Mouse (Mus musculus) gastrocnemius, adult 18-20 months (tissue): ENCODE data around the gene Klk15. TPM values are rescaled to one million over a fixed set of nuclear protein-coding genes. Genes with fewer than 3 reads are reported as not detected.
"Not testable (repeated sequence)": the region's sequence is repeated elsewhere in the genome, so short reads cannot be mapped to it uniquely, and the experiment has no call there.

ENCODE experiments used
- DNase-seq: peaks from one replicate; pipeline ENCODE4 v3.0.0; 2021; ENCODE audit warnings: low spot score
- long read RNA-seq, 2 experiments: library from polyadenylated mRNA; stranded (forward); transcript quantifications; one replicate each; pipeline ENCODE4 v2.0.0; 2021
- total RNA-seq, 2 experiments: library from RNA; stranded (reverse); gene quantifications; 2 replicates each; pipeline ENCODE4 v1.2.3; 2021

Gene Klk15
- not detected for total RNA-seq
- long read RNA-seq, experiment 1 = 0 reads
- long read RNA-seq, experiment 2 = 0 reads

GRCm38 (mm10) chr7:43933440-43933839 is at the start of gene Klk15:
Klk15 (plus strand) TSS chr7:43933740.
- DNase-seq = no peak

- no peak for DNase-seq
These were observed 42.2 kb upstream of the Klk15 start for GRCm38 (mm10) chr7:43891365-43891764.

- no peak for DNase-seq
These were observed 41.8 kb upstream of the Klk15 start for GRCm38 (mm10) chr7:43891788-43892187.

DNA sequence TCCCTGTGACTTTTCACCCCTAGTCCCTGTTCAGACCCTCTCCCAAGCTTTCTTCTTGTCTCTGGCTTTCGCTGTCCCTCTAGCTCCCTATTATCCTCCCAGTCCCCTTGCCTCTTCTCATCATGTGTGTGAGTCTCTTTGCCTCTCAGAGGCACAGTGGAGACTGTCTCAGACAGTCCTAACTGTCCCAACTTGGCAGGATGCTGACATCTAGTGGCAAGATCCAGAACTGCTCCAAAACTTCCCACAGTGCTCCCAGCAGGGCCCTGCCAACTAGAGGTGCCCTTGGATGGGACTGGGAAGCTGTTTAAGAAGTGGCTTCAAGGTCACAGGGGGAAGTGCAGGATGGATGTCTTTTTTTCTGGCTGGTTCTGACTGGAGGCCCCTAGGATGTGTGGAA is 38.7 kb upstream of the Klk15 start:
- peak; percentile 81 for DNase-seq

DNA sequence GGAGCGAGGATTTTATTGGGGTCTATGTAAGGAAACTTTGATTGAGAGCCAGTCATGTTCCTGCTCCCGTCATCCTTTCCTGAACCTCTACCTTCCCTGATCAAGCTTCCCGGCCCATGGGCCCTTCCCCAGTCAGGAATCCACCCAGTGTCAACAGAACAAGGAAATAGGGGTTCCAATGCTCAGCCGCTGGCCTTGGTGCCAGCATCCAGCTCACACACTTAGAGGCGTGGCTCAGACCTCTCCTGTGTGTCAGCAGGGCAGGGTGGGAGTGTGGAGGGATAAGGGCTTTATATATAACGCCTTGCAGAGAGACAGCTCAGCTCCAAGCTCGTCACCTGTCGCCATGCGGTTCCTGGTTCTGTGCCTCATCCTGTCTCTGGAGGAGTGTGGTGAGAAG is 18.7 kb upstream of the Klk15 start:
- DNase-seq = no peak

DNA sequence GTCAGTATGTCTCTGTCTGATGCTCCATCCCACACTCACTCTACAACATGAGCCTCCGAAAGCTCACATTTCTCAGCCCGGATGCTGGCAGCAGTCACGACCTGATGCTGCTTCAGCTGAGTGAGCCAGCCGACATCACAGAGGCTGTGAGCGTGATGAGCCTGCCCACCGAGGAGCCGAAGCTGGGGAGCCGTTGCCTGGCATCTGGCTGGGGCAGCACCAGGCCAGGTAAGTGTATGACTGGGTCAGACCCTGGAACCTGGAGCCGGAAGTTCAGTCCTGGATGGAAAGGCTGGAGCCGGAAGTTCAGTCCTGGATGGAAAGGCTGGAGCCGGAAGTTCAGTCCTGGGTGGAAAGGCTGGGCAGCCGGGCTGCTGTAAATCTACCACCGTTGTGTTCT is 15.1 kb upstream of the Klk15 start:
- DNase-seq = no peak

DNA sequence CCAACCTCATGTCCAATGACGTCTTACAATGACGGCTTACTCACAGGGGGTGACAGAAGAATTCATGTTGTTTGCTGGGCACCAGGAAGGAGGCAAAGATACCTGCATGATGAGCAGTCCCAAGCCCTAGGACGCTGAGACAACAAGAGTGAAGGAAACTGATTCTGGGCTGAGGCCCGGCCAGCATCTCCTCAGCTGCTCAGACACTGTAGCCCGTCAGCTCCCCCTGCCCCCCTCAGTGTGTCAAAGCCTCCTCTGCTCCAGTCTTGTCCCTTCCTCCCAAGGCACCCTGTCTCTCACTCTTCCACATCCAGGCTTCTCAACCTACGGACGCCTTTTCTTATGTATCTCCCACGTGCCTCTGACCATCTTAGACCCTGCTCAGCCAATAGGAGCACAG is 14.7 kb upstream of the Klk15 start:
- no peak for DNase-seq

GRCm38 (mm10) chr7:43919559-43920451 is 13.7 kb upstream of the Klk15 start:
- peak; percentile 50 for DNase-seq

- no peak for DNase-seq
These were observed 13.0 kb upstream of the Klk15 start for GRCm38 (mm10) chr7:43920582-43920981.

GRCm38 (mm10) chr7:43921087-43921486 is 12.5 kb upstream of the Klk15 start:
- DNase-seq = no peak

- no peak for DNase-seq
These were observed 11.6 kb upstream of the Klk15 start for GRCm38 (mm10) chr7:43921941-43922340.

GRCm38 (mm10) chr7:43925985-43926384 is 7.6 kb upstream of the Klk15 start:
- DNase-seq = no peak

DNA sequence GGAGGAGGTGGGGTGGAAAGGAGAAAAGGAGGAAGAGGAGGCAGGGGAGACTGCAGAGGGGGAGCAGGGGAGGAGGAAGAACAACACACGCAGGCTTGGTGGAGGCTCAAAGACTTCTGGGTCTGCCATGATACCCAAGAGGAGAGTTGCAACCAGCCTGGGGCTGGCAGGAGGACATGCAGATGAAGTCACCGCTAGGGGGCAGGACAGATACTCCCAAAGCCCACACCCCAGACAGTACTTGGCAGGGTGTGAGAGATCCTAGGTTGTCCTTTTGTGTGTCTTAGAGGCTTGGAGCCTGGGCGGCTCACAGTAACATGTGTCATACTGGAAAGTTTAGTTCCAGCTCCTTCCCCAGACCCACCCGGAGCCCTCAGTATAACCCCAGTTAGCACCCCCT is 5.0 kb upstream of the Klk15 start:
- DNase-seq = no peak

- DNase-seq = no peak
These were observed 1.2 kb upstream of the Klk15 start for GRCm38 (mm10) chr7:43932337-43932736.

GRCm38 (mm10) chr7:43934747-43935146 is 1.2 kb downstream of the Klk15 start:
- DNase-seq = no peak

GRCm38 (mm10) chr7:43936551-43936950 is 3.0 kb downstream of the Klk15 start:
- no peak for DNase-seq

DNA sequence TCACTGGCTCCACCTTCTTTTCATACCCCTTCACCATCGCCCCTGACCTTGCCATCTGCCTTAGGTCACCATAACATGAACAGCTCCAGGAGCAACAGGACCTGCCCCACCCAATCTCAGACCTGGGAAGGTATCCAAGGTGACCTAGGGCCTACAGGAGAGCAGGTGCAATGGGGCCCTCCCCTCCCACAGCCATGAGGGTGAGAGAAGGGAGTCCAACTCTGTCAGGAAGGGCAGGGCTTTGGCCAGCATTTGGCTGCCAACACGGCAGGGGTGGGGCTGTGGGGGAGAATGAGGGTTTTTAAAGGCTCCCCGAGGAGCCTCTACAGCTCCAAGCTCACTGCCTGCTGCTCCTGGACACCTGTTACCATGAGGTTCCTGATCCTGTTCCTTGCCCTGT is 8.8 kb downstream of the Klk15 start:
- not testable (repeated sequence) for DNase-seq

DNA sequence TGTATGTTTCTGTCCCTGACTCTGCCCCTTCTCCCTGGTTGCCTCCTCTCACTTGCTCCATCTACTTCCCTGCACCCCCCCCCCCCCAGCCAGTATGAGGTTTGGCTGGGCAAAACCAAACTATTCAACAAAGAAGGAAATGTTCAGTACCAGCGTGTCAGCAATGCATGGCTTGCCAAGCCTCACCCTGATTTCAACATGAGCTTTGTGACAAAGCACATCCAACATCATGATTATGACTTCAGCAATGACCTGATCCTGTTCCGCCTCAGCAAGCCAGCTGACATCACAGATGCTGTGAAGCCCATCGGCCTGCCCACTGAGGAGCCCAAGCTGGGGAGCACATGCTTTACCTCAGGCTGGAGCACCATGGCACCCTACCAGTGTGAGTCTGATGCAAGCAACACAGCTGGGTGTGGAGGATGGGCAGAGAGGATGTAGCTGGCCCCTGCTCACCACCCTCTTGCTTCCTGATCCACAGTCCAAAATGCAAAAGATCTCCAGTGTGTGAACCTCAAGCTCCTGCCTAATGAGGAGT is 11.3 kb downstream of the Klk15 start:
- no peak for DNase-seq

GRCm38 (mm10) chr7:43950364-43950763 is 16.8 kb downstream of the Klk15 start, which contains the start of gene Klk1b8:
Klk1b8 (plus strand) TSS chr7:43950664.
- DNase-seq = no peak

DNA sequence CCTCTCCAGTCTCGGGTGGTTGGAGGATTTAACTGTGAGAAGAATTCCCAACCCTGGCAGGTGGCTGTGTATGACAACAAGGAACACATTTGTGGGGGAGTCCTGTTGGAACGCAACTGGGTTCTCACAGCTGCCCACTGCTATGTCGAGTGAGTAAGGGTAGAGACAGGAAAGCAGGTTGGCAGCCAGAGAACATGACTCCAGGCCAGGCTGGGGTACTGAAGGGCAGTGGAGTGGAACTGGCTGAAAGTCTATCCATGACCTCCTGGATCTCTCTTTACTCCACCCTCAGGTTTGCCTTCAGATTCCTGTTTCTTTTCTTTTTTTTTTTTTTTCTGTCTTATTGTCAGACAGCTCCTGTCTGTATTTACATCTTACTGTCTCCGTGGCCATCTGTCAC is 19.2 kb downstream of the Klk15 start:
- DNase-seq = no peak

DNA sequence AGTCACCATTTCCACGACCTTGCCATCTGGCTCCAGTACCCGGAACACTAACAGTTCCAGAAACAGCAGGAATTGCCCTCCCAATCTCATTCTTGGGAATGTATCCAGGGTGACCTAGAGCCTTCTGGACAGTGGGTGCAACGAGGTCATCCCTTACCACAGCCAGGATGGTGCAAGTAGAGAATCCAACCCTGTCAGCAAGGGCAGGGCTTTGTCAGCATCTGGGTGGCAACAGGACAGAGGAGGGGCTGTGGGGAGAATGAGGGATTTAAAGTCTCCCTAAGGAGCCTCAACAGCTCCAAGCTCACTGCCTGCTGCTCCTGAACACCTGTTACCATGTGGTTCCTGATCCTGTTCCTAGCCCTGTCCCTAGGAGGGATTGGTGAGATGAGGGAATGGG is 32.9 kb downstream of the Klk15 start, which contains the start of gene Klk1b1:
Gene Klk1b1 (plus strand): TSS at position 301 of the 400 bp plus-strand sequence.
- DNase-seq = no peak

DNA sequence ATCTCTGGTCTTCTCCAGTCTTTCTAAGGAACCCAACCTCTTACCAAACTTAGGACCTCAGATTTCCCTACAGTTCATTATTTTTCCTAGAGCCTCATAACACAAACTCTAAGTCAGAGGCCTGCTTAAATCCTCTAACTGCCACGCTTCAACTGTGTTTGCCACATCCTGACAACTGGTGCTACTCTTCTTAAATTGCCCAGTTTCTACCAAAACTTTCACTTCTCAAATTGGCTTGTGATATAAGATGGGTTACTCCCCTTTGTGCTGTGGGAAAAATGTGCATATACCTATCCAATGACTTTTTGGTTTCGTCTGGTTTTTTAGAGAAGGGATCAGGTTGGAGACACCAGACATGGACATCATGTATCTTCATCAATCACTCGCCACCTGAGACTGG is 33.5 kb downstream of the Klk15 start:
- DNase-seq = no peak

GRCm38 (mm10) chr7:43967612-43968011 is 34.1 kb downstream of the Klk15 start:
- DNase-seq = no peak
